Mouse (Mus musculus): ENCODE results near the gene Uspl1. TPM values are rescaled to one million over a fixed set of nuclear protein-coding genes. Genes with fewer than 3 reads are reported as not detected.

Uspl1 gene
- polyA plus RNA-seq, 1 experiment from 2014 or later = 41.1 TPM

GRCm38 (mm10) chr5:149202941-149203340, 18.8 kb downstream of the Uspl1 start:
- no peak for ATAC-seq (ENCODE audit: insufficient number of reproducible peaks, low FRiP score, low TSS enrichment, low read depth)
- no peaks in the 10 kb centered on the region for H3K27me3 ChIP-seq
- 0 out of 2 replicates have a peak, but pooled peaks cover 6% of the 10 kb centered on the region for H3K4me1 ChIP-seq
- peaks cover 79% of the 10 kb centered on the region for H3K36me3 ChIP-seq
- WGBS = 56% methylated on average over 5 of the region's 5 CpGs
- H3K4me2 ChIP-seq = no peak overlapping the region
- no peaks in the 10 kb centered on the region for H3K9me3 ChIP-seq
- H3K9ac ChIP-seq = no peak overlapping the region
- no peak overlapping the region for H3K27ac ChIP-seq
- H3K4me3 ChIP-seq = no peak overlapping the region

- Histone ChIP-seq H3K4me2 (no peak overlapping the region), H3K27ac (no peak overlapping the region), H3K4me3 (no peak overlapping the region), H3K36me3 (peaks cover 78% of the 10 kb centered on the region), H3K9ac (no peak overlapping the region), H3K9me3 (no peaks in the 10 kb centered on the region), H3K27me3 (no peaks in the 10 kb centered on the region), H3K4me1 (0 out of 2 replicates have a peak, but pooled peaks cover 6% of the 10 kb centered on the region)
- WGBS = 78% methylated on average over 4 of the region's 4 CpGs
- ATAC-seq (ENCODE audit: insufficient number of reproducible peaks, low FRiP score, low TSS enrichment, low read depth) = no peak
These were observed 19.7 kb downstream of the Uspl1 start for GRCm38 (mm10) chr5:149203796-149204375.

DNA sequence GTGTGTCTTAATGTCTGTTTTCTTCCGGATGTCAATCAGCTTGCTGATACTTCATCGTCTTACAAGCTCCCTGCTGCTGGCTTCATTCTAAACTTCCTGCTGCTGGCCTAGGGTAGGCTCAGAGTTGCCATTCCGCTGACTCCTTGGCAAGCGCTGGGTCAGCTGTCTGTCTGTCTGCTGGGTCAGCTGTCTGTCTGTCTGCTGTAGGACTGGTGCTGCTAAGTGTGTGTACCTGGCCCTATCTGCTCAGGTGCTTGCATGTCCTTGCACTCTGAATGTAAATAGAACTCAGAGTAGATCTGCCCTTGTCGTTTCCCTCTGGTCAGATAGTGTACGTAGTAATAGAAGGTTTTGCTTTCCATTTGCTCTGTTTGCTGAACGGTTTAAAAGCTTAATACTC, 20.7 kb downstream of the Uspl1 start:
- 89% methylated on average over 7 of the region's 7 CpGs for WGBS
- Histone ChIP-seq H3K4me1 (0 out of 2 replicates have a peak, but pooled peaks cover 6% of the 10 kb centered on the region), H3K4me2 (no peak overlapping the region), H3K27ac (no peak overlapping the region), H3K9ac (no peak overlapping the region), H3K9me3 (no peaks in the 10 kb centered on the region), H3K4me3 (no peak overlapping the region), H3K36me3 (peaks cover 78% of the 10 kb centered on the region), H3K27me3 (no peaks in the 10 kb centered on the region)
- ATAC-seq (ENCODE audit: insufficient number of reproducible peaks, low FRiP score, low TSS enrichment, low read depth) = no peak

DNA sequence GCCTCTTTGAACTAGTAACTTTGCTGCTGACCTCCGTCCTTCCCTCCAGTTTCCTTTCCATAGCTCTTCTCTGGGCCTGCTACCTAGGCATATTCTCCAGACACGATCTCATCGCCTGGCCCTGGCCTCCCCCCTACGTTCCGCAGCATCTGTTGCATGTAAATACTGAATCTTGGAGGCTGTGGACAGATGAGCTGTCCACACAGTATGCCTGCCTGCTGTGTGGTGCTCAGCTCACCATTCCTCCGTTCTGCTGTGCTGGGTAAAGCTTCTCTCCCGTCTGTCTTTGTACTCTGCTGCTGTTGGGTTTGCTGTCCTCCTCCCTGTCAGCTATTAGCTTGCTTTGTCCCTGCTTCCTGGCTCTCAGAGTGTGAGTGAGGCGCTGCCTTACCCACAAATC, 21.1 kb downstream of the Uspl1 start:
- Histone ChIP-seq H3K27me3 (no peaks in the 10 kb centered on the region), H3K4me2 (no peak overlapping the region), H3K36me3 (peaks cover 80% of the 10 kb centered on the region), H3K4me1 (0 out of 2 replicates have a peak, but pooled peaks cover 6% of the 10 kb centered on the region), H3K27ac (no peak overlapping the region), H3K4me3 (no peak overlapping the region), H3K9ac (no peak overlapping the region), H3K9me3 (no peaks in the 10 kb centered on the region)
- whole genome bisulfite sequencing = 69% methylated on average over 8 of the region's 8 CpGs
- ATAC-seq (ENCODE audit: insufficient number of reproducible peaks, low FRiP score, low TSS enrichment, low read depth) = no peak

GRCm38 (mm10) chr5:149206286-149206685, 22.1 kb downstream of the Uspl1 start:
- no peaks in the 10 kb centered on the region for H3K9me3 ChIP-seq
- H3K4me1 ChIP-seq = 0 out of 2 replicates have a peak, but pooled peaks cover 6% of the 10 kb centered on the region
- no peaks in the 10 kb centered on the region for H3K27me3 ChIP-seq
- WGBS = 71% methylated on average over 5 of the region's 5 CpGs
- H3K4me3 ChIP-seq = no peak overlapping the region
- H3K27ac ChIP-seq = no peak overlapping the region
- peaks cover 83% of the 10 kb centered on the region for H3K36me3 ChIP-seq
- H3K4me2 ChIP-seq = no peak overlapping the region
- no peak for ATAC-seq (ENCODE audit: insufficient number of reproducible peaks, low FRiP score, low TSS enrichment, low read depth)
- no peak overlapping the region for H3K9ac ChIP-seq

- 0 out of 2 replicates have a peak, but pooled peaks cover 3% of the 10 kb centered on the region for H3K4me1 ChIP-seq
- no peaks in the 10 kb centered on the region for H3K27me3 ChIP-seq
- no peak overlapping the region for H3K27ac ChIP-seq
- no peak overlapping the region for H3K9ac ChIP-seq
- no peaks in the 10 kb centered on the region for H3K9me3 ChIP-seq
- 70% methylated on average over 6 of the region's 6 CpGs for WGBS
- H3K4me3 ChIP-seq = no peak overlapping the region
- H3K36me3 ChIP-seq = peaks cover 81% of the 10 kb centered on the region
- H3K4me2 ChIP-seq = no peak overlapping the region
- no peak for ATAC-seq (ENCODE audit: insufficient number of reproducible peaks, low FRiP score, low TSS enrichment, low read depth)
These were observed 23.5 kb downstream of the Uspl1 start for GRCm38 (mm10) chr5:149207661-149208060.

GRCm38 (mm10) chr5:149208776-149209175, 24.6 kb downstream of the Uspl1 start:
- no peak overlapping the region for H3K4me3 ChIP-seq
- H3K9me3 ChIP-seq = no peaks in the 10 kb centered on the region
- 85% methylated on average over 7 of the region's 7 CpGs for WGBS
- no peak overlapping the region for H3K4me2 ChIP-seq
- no peaks in the 10 kb centered on the region for H3K27me3 ChIP-seq
- H3K27ac ChIP-seq = no peak overlapping the region
- no peak overlapping the region for H3K9ac ChIP-seq
- H3K36me3 ChIP-seq = peaks cover 82% of the 10 kb centered on the region
- no peak for ATAC-seq (ENCODE audit: insufficient number of reproducible peaks, low FRiP score, low TSS enrichment, low read depth)
- 0 out of 2 replicates have a peak, but pooled peaks cover 2% of the 10 kb centered on the region for H3K4me1 ChIP-seq

- H3K4me2 ChIP-seq = no peak overlapping the region
- H3K36me3 ChIP-seq = peaks cover 82% of the 10 kb centered on the region
- H3K4me3 ChIP-seq = no peak overlapping the region
- H3K4me1 ChIP-seq = no peaks in the 10 kb centered on the region
- no peak overlapping the region for H3K9ac ChIP-seq
- no peak overlapping the region for H3K27ac ChIP-seq
- WGBS = 73% methylated on average over 8 of the region's 8 CpGs
- no peaks in the 10 kb centered on the region for H3K9me3 ChIP-seq
- no peak for ATAC-seq (ENCODE audit: insufficient number of reproducible peaks, low FRiP score, low TSS enrichment, low read depth)
- H3K27me3 ChIP-seq = no peaks in the 10 kb centered on the region
These were observed 25.2 kb downstream of the Uspl1 start for GRCm38 (mm10) chr5:149209328-149209727.

DNA sequence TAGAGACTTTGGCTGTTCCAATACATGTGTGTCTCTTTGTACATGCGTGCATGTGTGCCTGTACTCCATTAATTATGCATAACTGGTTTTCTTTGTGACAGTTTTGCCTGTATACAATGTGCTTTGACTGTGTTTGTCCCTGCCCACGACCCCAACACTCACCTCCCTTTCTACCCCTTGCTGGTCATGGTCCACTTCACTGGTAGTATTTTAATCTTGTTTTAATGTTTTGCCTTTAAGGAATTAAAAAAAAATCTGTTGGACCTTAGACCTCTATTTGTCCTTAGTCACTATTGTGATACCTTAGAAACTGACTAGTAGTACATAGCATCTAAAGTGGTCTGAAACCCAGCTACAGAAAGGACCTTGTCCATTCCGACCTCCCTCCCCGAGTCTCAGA, 26.9 kb downstream of the Uspl1 start:
- Histone ChIP-seq H3K9me3 (no peaks in the 10 kb centered on the region), H3K4me2 (no peak overlapping the region), H3K4me1 (no peaks in the 10 kb centered on the region), H3K4me3 (no peak overlapping the region), H3K36me3 (peaks cover 86% of the 10 kb centered on the region), H3K27ac (no peak overlapping the region), H3K9ac (no peak overlapping the region), H3K27me3 (no peaks in the 10 kb centered on the region)
- ATAC-seq (ENCODE audit: insufficient number of reproducible peaks, low FRiP score, low TSS enrichment, low read depth) = no peak
- WGBS = 93% methylated on average over 4 of the region's 4 CpGs

GRCm38 (mm10) chr5:149212806-149213205, 28.7 kb downstream of the Uspl1 start:
- WGBS = 83% methylated on average over 4 of the region's 4 CpGs
- H3K4me1 ChIP-seq = no peaks in the 10 kb centered on the region
- ATAC-seq (ENCODE audit: insufficient number of reproducible peaks, low FRiP score, low TSS enrichment, low read depth) = no peak
- H3K4me2 ChIP-seq = no peak overlapping the region
- no peaks in the 10 kb centered on the region for H3K9me3 ChIP-seq
- peaks cover 87% of the 10 kb centered on the region for H3K36me3 ChIP-seq
- no peak overlapping the region for H3K4me3 ChIP-seq
- no peak overlapping the region for H3K9ac ChIP-seq
- H3K27ac ChIP-seq = no peak overlapping the region
- H3K27me3 ChIP-seq = no peaks in the 10 kb centered on the region

DNA sequence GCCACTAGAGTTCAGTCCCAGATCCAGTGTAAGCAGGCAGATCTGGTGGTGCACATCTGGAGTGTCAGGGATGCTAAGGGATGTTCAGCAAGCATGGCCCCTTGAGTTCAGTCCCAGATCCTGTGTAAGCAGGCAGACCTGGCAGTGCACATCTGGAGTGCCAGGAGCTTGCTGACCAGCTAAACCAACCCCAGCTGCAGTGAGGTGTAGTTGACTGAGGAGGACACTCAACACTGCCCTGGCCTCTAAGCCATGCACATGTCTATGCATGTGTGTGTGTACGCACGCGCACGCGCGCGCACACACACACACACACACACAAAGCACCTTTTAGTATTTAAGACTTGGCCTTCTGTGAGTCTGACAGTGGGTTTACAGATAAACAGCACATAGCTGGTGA, 31.4 kb downstream of the Uspl1 start:
- Histone ChIP-seq H3K9ac (no peak overlapping the region), H3K4me3 (no peak overlapping the region), H3K4me1 (no peaks in the 10 kb centered on the region), H3K4me2 (no peak overlapping the region), H3K9me3 (no peaks in the 10 kb centered on the region), H3K36me3 (peaks cover 67% of the 10 kb centered on the region), H3K27ac (no peak overlapping the region), H3K27me3 (no peaks in the 10 kb centered on the region)
- WGBS = 98% methylated on average over 7 of the region's 7 CpGs
- ATAC-seq (ENCODE audit: insufficient number of reproducible peaks, low FRiP score, low TSS enrichment, low read depth) = no peak

DNA sequence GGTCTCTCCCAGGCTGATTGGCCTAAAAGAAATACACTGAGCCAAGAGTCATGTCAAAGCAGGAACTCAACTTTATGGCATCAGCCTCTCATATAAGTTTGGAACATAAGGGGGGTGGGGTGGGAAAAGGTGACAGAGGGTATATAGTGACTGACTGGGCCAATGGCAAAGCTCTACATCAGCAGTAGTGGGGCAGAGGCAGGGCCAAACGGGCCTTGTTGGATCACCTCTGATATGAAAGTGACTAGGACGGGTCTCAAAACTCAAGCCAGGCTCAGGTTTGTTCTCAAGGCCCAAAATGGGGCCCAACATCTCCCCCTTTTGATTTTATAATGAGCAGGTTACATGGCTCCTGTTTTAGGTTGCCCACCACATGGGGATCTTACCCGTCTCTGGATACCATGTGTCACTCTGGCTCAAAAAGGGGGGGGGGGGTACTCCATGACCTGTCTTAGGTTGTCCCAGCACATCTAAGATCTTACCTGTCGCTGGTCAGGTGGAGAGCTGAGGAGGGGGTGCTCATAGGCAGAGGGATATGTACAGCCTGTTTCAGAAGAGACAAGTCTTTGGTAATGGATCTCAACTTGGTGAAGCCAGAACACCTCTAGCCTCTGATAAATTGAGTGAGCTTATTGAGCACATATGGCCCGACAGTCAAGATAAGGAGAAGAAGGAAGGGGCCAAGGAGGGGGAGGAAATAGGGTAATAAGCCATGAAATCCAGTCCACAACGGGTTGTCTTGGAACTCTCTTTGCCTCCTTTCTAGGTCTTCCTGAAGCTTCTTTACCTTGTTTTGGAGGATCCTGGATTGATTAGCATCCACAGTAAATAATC, 33.6 kb downstream of the Uspl1 start:
- Histone ChIP-seq H3K36me3 (peaks cover 49% of the 10 kb centered on the region), H3K27me3 (no peaks in the 10 kb centered on the region), H3K9ac (no peak overlapping the region), H3K4me1 (no peaks in the 10 kb centered on the region), H3K4me3 (no peak overlapping the region), H3K4me2 (no peak overlapping the region), H3K9me3 (no peaks in the 10 kb centered on the region), H3K27ac (no peak overlapping the region)
- 78% methylated on average over 6 of the region's 6 CpGs for WGBS
- ATAC-seq (ENCODE audit: insufficient number of reproducible peaks, low FRiP score, low TSS enrichment, low read depth) = no peak

Data from limb, embryonic 15.5 days (tissue).